Mouse (Mus musculus) liver, embryonic 11.5 days (tissue): ENCODE results near the gene Plcb4. TPM values are rescaled to one million over a fixed set of nuclear protein-coding genes. Genes with fewer than 3 reads are reported as not detected.

Experiments
- ATAC-seq: fragments of 200-750 bp; cut with Nextera tagmentation; replicated peaks from 2 replicates; pipeline ENCODE4 v1.8.0; 2017; ENCODE audit warnings: moderate number of reproducible peaks, mild to moderate bottlenecking, moderate TSS enrichment, moderate library complexity; ENCODE audit not compliant: low FRiP score
- DNase-seq: peaks from one replicate; pipeline ENCODE4 v3.0.0-alpha.2; 2017; ENCODE audit warnings: low spot score
- H3K27ac ChIP-seq: fragments of 300-500 bp; sonication (generic); 2 replicates; pipeline ENCODE4 v1.5.1; 2014; ENCODE audit warnings: mild to moderate bottlenecking, low read depth, low read length, control low read depth
- H3K27me3 ChIP-seq: fragments of 300-500 bp; sonication (generic); replicated peaks from 2 replicates; pipeline ENCODE4 v1.6.1; 2014; ENCODE audit warnings: low read length, mixed read lengths; ENCODE audit not compliant: control insufficient read depth, insufficient read depth
- H3K36me3 ChIP-seq: fragments of 300-500 bp; sonication (generic); 2 replicates; pipeline ENCODE4 v1.6.1; 2014; ENCODE audit warnings: mild to moderate bottlenecking, low read length, moderate library complexity, mixed read lengths; ENCODE audit not compliant: control insufficient read depth, insufficient read depth
- H3K4me1 ChIP-seq: fragments of 300-500 bp; sonication (generic); replicated peaks from 2 replicates; pipeline ENCODE4 v1.6.1; 2014; ENCODE audit warnings: low read length, mixed read lengths; ENCODE audit not compliant: control insufficient read depth, insufficient read depth
- H3K4me2 ChIP-seq: fragments of 300-500 bp; sonication (generic); 2 replicates; pipeline ENCODE4 v1.6.1; 2014; ENCODE audit warnings: mild to moderate bottlenecking, control low read depth, moderate library complexity
- H3K4me3 ChIP-seq: fragments of 300-500 bp; sonication (generic); 2 replicates; pipeline ENCODE4 v1.5.1; 2014; ENCODE audit warnings: low read depth, low read length, control low read depth
- H3K9ac ChIP-seq: fragments of 300-500 bp; sonication (generic); 2 replicates; pipeline ENCODE4 v1.6.1; 2014; ENCODE audit warnings: low read depth, low read length, control low read depth
- H3K9me3 ChIP-seq: fragments of 300-500 bp; sonication (generic); 2 replicates; pipeline ENCODE4 v1.6.1; 2016; ENCODE audit warnings: low read length, inconsistent platforms, mixed read lengths; ENCODE audit not compliant: control insufficient read depth
- WGBS: fragments of 180-500 bp; shearing (Covaris S2); extraction: QIAGEN DNeasy Blood & Tissue Kit; methylation state at CpG from one replicate; pipeline ENCODE4 v1.1.7; 2014; 5-methylcytosine and 5-hydroxymethylcytosine counted together
- polyA plus RNA-seq: library from polyadenylated mRNA; unstranded; fragments of >200 nt; fragmentation: Nextera tagmentation; extraction: Ambion mirVana; gene quantifications from 2 replicates; pipeline ENCODE4 v1.2.1, GENCODE M21; 2014

The Plcb4 gene
- polyA plus RNA-seq, 1 experiment from 2014 or later = 10.3 TPM

DNA sequence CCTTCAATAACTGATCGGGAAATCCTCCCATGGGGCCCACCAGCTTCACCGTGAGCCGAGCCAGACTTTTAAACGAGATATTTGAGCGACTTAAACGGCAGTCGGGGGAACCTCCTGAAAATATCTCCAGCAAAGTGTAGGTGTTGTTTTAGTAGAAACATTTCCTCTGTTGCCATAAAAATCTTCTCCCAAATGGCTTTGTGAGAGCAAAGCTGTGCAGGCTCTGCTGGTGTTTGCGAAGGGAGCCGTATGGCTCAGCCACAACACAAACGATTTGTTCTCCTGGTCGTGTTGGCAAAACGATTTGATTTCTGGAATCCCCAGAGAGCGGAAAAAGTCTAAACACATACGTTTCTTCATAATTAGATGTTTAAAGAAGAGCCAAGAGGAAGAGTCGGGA is 90.8 kb downstream of the Plcb4 start:
- no peak overlapping the region for H3K4me2 ChIP-seq
- no peaks in the 10 kb centered on the region for H3K9me3 ChIP-seq
- H3K4me1 ChIP-seq = no peaks in the 10 kb centered on the region
- H3K9ac ChIP-seq = no peak overlapping the region
- DNase-seq (no peak), ATAC-seq (no peak)
- no peaks in the 10 kb centered on the region for H3K27me3 ChIP-seq
- H3K27ac ChIP-seq = no peak overlapping the region
- WGBS = 80% methylated on average over 15 of the region's 15 CpGs
- no peak overlapping the region for H3K4me3 ChIP-seq
- no peaks in the 10 kb centered on the region for H3K36me3 ChIP-seq

DNA sequence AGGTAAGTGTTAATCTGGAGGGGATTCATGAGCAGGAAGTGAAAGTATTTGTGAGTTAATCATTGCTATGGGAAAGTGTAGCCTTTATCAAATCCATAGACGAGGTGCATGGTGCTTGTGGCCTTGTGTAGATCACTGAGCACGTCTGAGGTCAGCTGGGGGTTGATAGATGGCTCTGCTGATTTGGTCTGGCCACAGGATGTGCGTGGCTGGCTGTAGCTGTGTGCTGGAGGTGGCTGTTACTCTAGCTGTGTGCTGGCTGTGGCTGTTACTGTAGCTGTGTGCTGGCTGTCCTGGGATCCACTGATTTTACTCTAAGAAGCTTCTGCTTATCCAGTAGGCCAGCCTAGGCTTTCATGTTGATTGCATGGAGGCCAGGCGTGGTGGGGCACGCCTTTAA is 91.9 kb downstream of the Plcb4 start:
- Histone ChIP-seq H3K9ac (no peak overlapping the region), H3K4me3 (no peak overlapping the region), H3K4me2 (no peak overlapping the region), H3K4me1 (no peaks in the 10 kb centered on the region), H3K9me3 (no peaks in the 10 kb centered on the region), H3K27ac (no peak overlapping the region), H3K36me3 (no peaks in the 10 kb centered on the region), H3K27me3 (no peaks in the 10 kb centered on the region)
- WGBS = 45% methylated on average over 5 of the region's 5 CpGs
- DNase-seq (no peak), ATAC-seq (no peak)

DNA sequence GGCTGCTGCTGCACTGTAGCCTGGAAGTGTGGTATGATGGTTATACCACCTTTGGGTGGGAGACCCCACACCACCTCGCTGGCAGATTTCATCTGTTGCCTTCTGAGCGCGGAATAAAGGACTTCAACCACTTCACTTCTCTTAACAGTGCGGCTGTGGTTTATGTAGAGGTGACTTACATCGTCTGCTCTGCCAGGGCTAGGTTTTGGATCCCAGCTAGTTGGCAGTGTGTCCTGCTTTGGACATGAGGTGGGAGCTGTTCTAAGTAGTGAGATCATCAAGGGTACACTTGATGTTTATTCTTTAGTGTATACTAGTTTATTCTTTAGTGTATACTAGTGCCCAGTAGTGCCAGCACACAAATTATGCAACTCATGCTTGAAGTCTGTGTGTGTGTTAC is 97.0 kb downstream of the Plcb4 start:
- Histone ChIP-seq H3K36me3 (no peaks in the 10 kb centered on the region), H3K4me2 (no peak overlapping the region), H3K4me3 (no peak overlapping the region), H3K9ac (no peak overlapping the region), H3K27me3 (no peaks in the 10 kb centered on the region), H3K4me1 (no peaks in the 10 kb centered on the region), H3K9me3 (no peaks in the 10 kb centered on the region), H3K27ac (no peak overlapping the region)
- 87% methylated on average over 5 of the region's 5 CpGs for WGBS
- ATAC-seq (no peak), DNase-seq (no peak)

DNA sequence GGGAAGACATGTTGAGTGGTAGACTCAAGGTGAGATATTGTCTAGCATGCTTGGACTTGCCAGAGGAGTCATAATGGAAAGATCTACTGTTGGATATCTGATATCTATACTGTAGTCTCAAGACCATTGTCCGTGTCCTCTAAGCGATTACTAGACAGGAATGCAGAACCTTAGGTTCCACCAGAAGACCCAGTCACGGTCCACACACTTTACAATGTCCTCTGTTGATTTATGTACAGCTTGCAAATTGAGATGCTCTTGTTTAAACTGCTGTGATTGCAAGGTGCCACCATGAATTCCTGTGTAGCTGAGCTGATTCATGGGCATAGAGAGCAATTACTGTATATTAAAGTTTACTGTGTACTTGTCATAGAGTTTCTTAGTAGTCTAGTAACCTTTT is 98.7 kb downstream of the Plcb4 start:
- H3K27ac ChIP-seq = no peak overlapping the region
- H3K27me3 ChIP-seq = no peaks in the 10 kb centered on the region
- WGBS = 87% methylated on average over 3 of the region's 3 CpGs
- ATAC-seq = no peak
- H3K36me3 ChIP-seq = no peaks in the 10 kb centered on the region
- no peak for DNase-seq
- H3K4me1 ChIP-seq = peaks cover 5% of the 10 kb centered on the region; the same call in 1 of the 2 replicates
- H3K4me3 ChIP-seq = no peak overlapping the region
- H3K9me3 ChIP-seq = no peaks in the 10 kb centered on the region
- H3K4me2 ChIP-seq = no peak overlapping the region
- H3K9ac ChIP-seq = no peak overlapping the region

DNA sequence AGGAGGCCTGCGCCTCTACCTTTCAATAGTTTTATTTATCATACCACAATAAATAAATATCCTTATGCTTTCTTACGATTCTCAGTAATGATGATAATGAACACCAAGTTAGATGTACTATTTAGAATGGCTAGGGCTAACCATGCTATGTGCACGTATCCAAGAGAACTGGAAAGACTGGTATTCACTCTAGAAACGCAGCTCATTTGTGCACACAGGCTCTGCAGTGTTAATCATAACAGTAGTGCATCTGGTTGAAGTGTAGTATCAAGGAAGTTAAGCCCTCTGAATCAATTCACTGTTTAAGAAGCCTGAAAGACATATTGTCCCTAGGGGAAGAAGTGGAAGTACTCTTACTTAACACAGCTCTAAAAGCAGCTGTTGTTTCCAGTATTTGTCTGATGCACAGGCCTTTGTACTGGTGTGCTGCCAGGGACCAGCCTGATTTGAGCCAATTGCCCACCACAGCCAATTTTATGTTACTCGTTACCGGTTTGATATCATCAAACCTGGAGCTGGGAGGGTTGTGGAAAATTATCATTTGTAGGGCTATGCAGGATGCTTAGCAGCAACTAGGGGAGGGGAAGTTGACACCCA is 100.8 kb downstream of the Plcb4 start:
- Histone ChIP-seq H3K4me2 (no peak overlapping the region), H3K36me3 (no peaks in the 10 kb centered on the region), H3K9me3 (no peaks in the 10 kb centered on the region), H3K9ac (no peak overlapping the region), H3K27me3 (no peaks in the 10 kb centered on the region), H3K4me3 (no peak overlapping the region), H3K27ac (no peak overlapping the region), H3K4me1 (peaks cover 5% of the 10 kb centered on the region; the same call in 1 of the 2 replicates)
- no peak for ATAC-seq
- 87% methylated on average over 6 of the region's 6 CpGs for WGBS
- DNase-seq = no peak

DNA sequence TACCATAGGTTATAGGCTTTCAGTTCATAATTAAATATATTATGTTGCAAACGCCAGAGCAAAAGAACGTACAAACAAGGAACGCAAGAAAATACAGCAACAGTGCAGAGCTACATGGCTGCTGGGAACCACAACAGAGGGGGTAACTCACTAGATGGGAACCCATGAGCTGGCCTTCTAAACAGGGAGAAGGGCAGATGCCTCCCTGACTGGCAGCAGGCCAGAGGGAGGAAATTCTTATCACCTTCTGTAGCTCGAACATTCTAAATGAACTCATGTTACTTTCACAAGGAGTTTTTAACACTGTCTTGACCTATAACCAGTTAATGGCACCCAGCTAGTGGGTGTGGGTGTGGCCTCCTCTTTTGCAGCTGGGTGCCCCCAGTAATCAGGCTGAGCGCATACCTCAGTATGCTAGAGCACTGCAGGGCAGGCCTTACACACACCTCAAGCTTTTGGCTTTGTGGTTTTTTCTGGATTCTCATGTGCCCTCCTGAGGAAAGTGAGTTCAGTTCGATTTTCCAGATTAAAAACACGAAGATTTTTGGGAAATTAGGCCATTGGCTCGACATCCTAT is 102.5 kb downstream of the Plcb4 start:
- WGBS = 75% methylated on average over 8 of the region's 8 CpGs
- Histone ChIP-seq H3K27ac (no peak overlapping the region), H3K9me3 (no peaks in the 10 kb centered on the region)

DNA sequence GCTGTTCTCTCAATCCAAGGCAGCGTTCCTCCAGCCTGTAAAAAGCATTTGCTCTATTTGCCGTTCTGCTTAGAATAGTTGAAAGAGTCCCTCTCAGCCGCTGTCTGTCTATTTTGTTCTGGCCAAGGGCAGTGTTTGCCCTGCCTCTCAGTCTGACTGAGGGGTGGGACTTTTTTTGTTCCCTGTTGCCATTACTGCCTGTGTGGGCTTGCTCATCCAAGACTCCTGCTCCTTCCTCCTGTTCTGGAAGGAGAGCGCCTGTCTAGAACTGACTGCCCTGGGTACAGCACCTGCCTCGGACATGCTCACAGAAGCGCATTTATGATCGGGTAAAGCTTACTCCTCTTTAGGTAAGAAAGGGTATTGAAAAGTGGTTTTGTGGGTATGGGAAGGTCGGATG is 105.9 kb downstream of the Plcb4 start:
- Histone ChIP-seq H3K36me3 (no peaks in the 10 kb centered on the region), H3K27ac (no peak overlapping the region), H3K27me3 (no peaks in the 10 kb centered on the region), H3K4me2 (no peak overlapping the region), H3K9me3 (no peaks in the 10 kb centered on the region), H3K4me3 (no peak overlapping the region), H3K9ac (no peak overlapping the region), H3K4me1 (peaks cover 5% of the 10 kb centered on the region; the same call in 1 of the 2 replicates)
- no peak for ATAC-seq
- DNase-seq = no peak
- WGBS = 74% methylated on average over 8 of the region's 8 CpGs

More for the DNA sequence above, 102.5 kb downstream of the Plcb4 start:
- H3K27me3 ChIP-seq = no peaks in the 10 kb centered on the region
- no peak overlapping the region for H3K9ac ChIP-seq
- DNase-seq = no peak
- peak; percentile 51; the same call in 1 of the 2 replicates for ATAC-seq
- H3K4me1 ChIP-seq = peaks cover 5% of the 10 kb centered on the region; the same call in 1 of the 2 replicates
- no peaks in the 10 kb centered on the region for H3K36me3 ChIP-seq
- no peak overlapping the region for H3K4me2 ChIP-seq
- H3K4me3 ChIP-seq = no peak overlapping the region

DNA sequence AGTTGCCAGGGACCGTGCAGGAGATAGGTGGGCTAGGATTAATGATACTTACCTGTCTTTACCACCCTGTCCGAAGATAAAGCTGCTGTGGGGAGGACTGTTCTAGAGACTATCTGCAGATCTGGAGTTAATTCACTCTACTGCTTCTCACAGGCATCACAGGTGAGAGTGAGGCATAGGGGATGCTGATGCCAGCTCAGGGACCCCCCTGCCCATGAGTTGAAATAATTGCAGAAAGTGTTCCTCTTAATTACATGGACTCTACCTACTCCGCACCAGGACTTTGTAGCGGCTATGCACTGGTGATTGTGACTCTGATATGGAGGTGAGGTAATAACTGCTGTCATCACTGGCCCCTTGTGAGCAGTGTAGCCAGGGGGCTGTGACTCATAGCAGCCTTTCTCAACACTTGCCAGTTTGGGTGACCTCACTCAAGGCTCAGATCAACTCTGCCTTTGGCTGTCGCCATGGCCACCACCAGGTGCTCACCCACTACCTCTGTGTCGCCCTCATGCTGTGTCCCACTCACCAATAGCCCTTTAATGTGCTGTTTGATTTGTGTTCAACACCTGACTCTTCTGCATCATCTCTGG is 107.8 kb downstream of the Plcb4 start:
- Histone ChIP-seq H3K9ac (no peak overlapping the region), H3K4me3 (no peak overlapping the region), H3K9me3 (no peaks in the 10 kb centered on the region), H3K36me3 (no peaks in the 10 kb centered on the region), H3K4me1 (no peaks in the 10 kb centered on the region; the same call in 1 of the 2 replicates), H3K27me3 (no peaks in the 10 kb centered on the region), H3K4me2 (no peak overlapping the region), H3K27ac (no peak overlapping the region)
- ATAC-seq (no peak), DNase-seq (no peak)
- 81% methylated on average over 6 of the region's 6 CpGs for WGBS

DNA sequence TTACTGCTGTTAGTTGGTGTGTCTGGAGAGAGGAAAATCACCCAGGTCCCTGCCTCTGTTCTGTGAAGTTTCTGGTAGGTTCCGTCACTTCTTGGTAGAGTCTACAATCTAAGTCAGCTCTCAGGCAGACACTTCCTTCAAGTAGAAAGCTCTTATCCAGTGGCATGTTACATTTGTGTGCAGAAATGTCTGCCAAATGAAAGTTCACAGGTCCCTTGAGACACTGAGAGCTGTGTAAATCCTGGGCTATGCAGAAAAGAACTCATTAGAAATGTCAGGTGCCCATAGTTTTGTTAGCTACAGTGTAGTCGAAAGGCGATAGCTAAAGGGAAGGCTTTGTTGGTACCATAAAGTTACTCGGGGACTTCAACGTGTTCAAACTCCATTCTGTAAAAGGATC is 108.7 kb downstream of the Plcb4 start:
- DNase-seq = no peak
- Histone ChIP-seq H3K36me3 (no peaks in the 10 kb centered on the region), H3K27me3 (no peaks in the 10 kb centered on the region), H3K27ac (no peak overlapping the region), H3K4me1 (no peaks in the 10 kb centered on the region), H3K9ac (no peak overlapping the region), H3K4me2 (no peak overlapping the region), H3K4me3 (no peak overlapping the region), H3K9me3 (no peaks in the 10 kb centered on the region)
- WGBS = 87% methylated on average over 5 of the region's 5 CpGs
- no peak for ATAC-seq
